Mouse (Mus musculus): ENCODE data around the gene Acot8. TPM values are rescaled to one million over a fixed set of nuclear protein-coding genes. Genes with fewer than 3 reads are reported as not detected.

Gene Acot8
- polyA plus RNA-seq, 1 experiment = 7.0 TPM

DNA sequence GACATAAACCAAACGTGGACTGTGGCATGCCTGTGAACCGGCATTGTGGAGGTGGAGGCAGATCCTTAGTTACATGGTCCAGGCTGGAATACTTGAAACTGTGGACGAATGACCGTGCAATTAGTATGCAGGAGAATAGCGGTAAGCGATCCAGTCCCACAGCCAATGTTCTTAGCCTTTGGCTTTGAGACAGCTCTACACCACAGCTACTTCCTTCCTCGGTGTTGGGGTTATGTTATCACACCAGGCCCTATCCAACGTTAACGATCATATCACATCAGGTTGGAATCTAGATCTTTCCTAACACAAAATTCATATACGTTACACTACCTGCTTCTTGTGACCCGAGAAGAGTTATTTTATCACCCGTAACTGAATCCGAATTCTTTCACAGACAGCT lies 59.7 kb downstream of the Acot8 start:
- Histone ChIP-seq H3K36me3 (ENCODE audit: control insufficient read depth) (peaks cover 37% of the 10 kb centered on the region), H3K4me3 (replicated peaks) (peak overlapping the region; percentile 91), H3K9me3 (ENCODE audit: control insufficient read depth, low read length) (no peaks in the 10 kb centered on the region; the same call in 1 of the 2 replicates), H3K27me3 (ENCODE audit: control insufficient read depth) (peaks cover 40% of the 10 kb centered on the region), H3K4me1 (ENCODE audit: control insufficient read depth) (peaks cover 51% of the 10 kb centered on the region)
- TF ChIP-seq TAL1 (IDR thresholded peaks at IDR 0.05; ENCODE audit: low read length) (no peak), GATA1 (IDR thresholded peaks at IDR 0.05; ENCODE audit: low read length) (no peak)

Other genes with a start within 250 kb of the Acot8 start
- gene Wfdc2, start 242.5 kb downstream of the Acot8 start, polyA plus RNA-seq (2012) = not detected in 2 replicates
- gene Spint3, start 231.4 kb downstream of the Acot8 start, polyA plus RNA-seq (2012) = not detected in 2 replicates
- not detected in 2 replicates for gene Wfdc6a, start 219.4 kb downstream of the Acot8 start, polyA plus RNA-seq (2012)
- gene Eppin, start 211.3 kb downstream of the Acot8 start, polyA plus RNA-seq (2012) = not detected in 2 replicates
- gene Wfdc6b, start 191.4 kb downstream of the Acot8 start, polyA plus RNA-seq (2012) = not detected in 2 replicates
- not detected in 2 replicates for gene Wfdc8, start 191.3 kb downstream of the Acot8 start, polyA plus RNA-seq (2012)
- gene Wfdc16, start 166.1 kb downstream of the Acot8 start, polyA plus RNA-seq (2012) = 0.05 TPM in 1 of 2 replicates, not detected in the other
- gene Wfdc10, start 148.8 kb downstream of the Acot8 start, polyA plus RNA-seq (2012) = not detected in 2 replicates
- not detected in 2 replicates for gene Wfdc9, start 148.3 kb downstream of the Acot8 start, polyA plus RNA-seq (2012)
- not detected in 2 replicates for gene Wfdc11, start 130.8 kb downstream of the Acot8 start, polyA plus RNA-seq (2012)
- not detected in 2 replicates for gene Wfdc13, start 119.8 kb downstream of the Acot8 start, polyA plus RNA-seq (2012)
- gene Spint4, start 106.4 kb downstream of the Acot8 start, polyA plus RNA-seq (2012) = not detected in 2 replicates
- gene Spint5, start 89.6 kb downstream of the Acot8 start, polyA plus RNA-seq (2012) = not detected in 2 replicates
- 0.04 and 0.07 TPM in 2 replicates for gene Wfdc3, start 59.0 kb downstream of the Acot8 start, polyA plus RNA-seq (2012)
- 16.3 and 17.4 TPM in 2 replicates for gene Dnttip1, start 58.9 kb downstream of the Acot8 start, polyA plus RNA-seq (2012)
- 158 and 179 TPM in 2 replicates for gene Ube2c, start 35.0 kb downstream of the Acot8 start, polyA plus RNA-seq (2012)
- gene Tnnc2, start 24.9 kb downstream of the Acot8 start, polyA plus RNA-seq (2012) = not detected in 2 replicates
- gene Snx21, start 19.1 kb downstream of the Acot8 start, polyA plus RNA-seq (2012) = 1.5 and 2.4 TPM in 2 replicates
- 0.08 and 0.10 TPM in 2 replicates for gene Zswim3, start 216 bp upstream of the Acot8 start, polyA plus RNA-seq (2012)
- 0.69 and 0.71 TPM in 2 replicates for gene Zswim1, start 17.8 kb upstream of the Acot8 start, polyA plus RNA-seq (2012)
- gene Spata25, start 23.7 kb upstream of the Acot8 start, polyA plus RNA-seq (2012) = not detected in 2 replicates
- gene Ctsa, start 28.0 kb upstream of the Acot8 start, polyA plus RNA-seq (2012) = 6.9 and 7.3 TPM in 2 replicates
- gene Neurl2, start 28.6 kb upstream of the Acot8 start, polyA plus RNA-seq (2012) = 0.10 and 0.14 TPM in 2 replicates
- gene Pltp, start 52.8 kb upstream of the Acot8 start, polyA plus RNA-seq (2012) = 0.32 and 0.70 TPM in 2 replicates
- gene Pcif1, start 74.4 kb upstream of the Acot8 start, polyA plus RNA-seq (2012) = 24.3 and 28.7 TPM in 2 replicates
- gene Zfp335, start 106.9 kb upstream of the Acot8 start, polyA plus RNA-seq (2012) = 5.2 and 5.8 TPM in 2 replicates
- gene Mmp9, start 135.9 kb upstream of the Acot8 start, polyA plus RNA-seq (2012) = 0.04 TPM in 1 of 2 replicates, not detected in the other
- gene Slc12a5, start 155.9 kb upstream of the Acot8 start, polyA plus RNA-seq (2012) = not detected in 2 replicates
- 1.7 and 1.8 TPM in 2 replicates for gene Ncoa5, start 230.0 kb upstream of the Acot8 start, polyA plus RNA-seq (2012)

All from erythroblast, embryonic 14.5 days (primary cell).